Mouse (Mus musculus): Measurements from ENCODE around the gene Efna5. TPM values are rescaled to one million over a fixed set of nuclear protein-coding genes. Genes with fewer than 3 reads are reported as not detected.

Gene Efna5
- polyA plus RNA-seq, 1 experiment = 2.3 TPM

DNA sequence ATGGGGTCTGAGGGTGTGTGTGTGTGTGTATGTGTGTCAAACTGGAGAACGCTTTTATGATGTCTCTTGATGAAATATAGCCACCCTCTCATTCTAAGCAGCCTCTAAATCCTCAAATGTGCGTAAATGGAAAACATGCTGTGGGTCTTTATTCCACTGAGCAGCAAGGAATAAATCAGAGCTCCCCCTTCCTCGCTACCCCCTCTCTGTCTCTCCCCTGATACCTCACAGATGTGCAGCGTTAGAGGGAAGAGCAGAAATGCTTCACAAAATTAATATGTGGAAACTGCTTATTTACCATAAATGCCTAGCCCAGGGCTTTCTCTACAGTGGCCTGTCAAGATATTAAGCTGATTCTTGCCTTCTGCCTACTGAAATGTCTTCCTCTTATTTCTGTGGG is 313.1 kb downstream of the Efna5 start:
- Histone ChIP-seq H3K4me3 (replicated peaks; ENCODE audit: extremely low read depth, low read depth, low read length) (no peak overlapping the region), H3K4me1 (ENCODE audit: control insufficient read depth, insufficient read depth, low read length) (no peaks in the 10 kb centered on the region)
- TF ChIP-seq POLR2A (IDR thresholded peaks at IDR 0.05; ENCODE audit: borderline replicate concordance, extremely low read depth, low read depth, low read length) (no peak), CTCF (IDR thresholded peaks at IDR 0.05; ENCODE audit: insufficient read depth, low read length) (no peak)
- DNase-seq = no peak
- 86% methylated on average over 4 of the region's 4 CpGs for WGBS

DNA sequence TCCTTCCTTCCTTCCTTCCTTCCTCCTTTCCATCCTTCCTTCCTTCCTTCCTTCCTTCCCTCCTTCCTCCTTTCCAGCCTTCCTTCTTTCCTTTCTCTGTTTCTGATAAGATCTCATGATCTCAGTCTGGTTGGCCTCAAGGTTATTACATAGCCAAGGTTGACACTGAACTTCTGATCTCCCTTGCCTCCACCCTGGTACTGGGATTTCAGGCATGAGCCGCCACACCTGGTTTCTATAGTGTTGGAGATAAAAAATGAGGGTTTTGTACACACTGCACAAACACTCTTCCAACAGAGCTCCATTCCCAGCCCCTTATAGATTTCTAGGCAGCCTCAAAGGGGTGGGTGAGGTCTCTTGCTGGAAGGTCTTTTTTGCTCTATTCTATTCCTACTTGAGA is 315.5 kb downstream of the Efna5 start:
- Histone ChIP-seq H3K4me1 (ENCODE audit: control insufficient read depth, insufficient read depth, low read length) (no peaks in the 10 kb centered on the region), H3K4me3 (replicated peaks; ENCODE audit: extremely low read depth, low read depth, low read length) (no peak overlapping the region)
- WGBS = 80% methylated on average over 1 of the region's 1 CpGs
- TF ChIP-seq CTCF (IDR thresholded peaks at IDR 0.05; ENCODE audit: insufficient read depth, low read length) (no peak), POLR2A (IDR thresholded peaks at IDR 0.05; ENCODE audit: borderline replicate concordance, extremely low read depth, low read depth, low read length) (no peak)
- DNase-seq = no peak

DNA sequence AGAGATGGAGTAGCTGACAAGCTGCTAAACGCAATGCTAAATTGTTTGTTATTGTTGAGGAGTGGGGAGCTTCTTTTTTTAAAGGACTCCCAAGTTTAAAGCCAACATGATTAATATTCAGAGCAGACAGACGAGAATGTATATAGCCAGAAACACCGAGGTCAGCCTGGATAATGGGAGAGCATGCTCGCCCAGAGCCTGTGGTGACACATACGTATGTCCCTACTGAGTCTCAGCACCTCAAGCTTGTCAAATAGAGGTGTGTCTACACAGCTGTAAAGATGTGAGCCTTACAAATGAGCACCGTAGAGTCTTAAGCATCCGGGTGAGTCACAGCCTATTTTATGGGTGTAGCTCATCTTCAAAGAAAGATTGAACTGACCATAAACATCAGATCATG is 318.7 kb downstream of the Efna5 start:
- Histone ChIP-seq H3K4me1 (ENCODE audit: control insufficient read depth, insufficient read depth, low read length) (no peaks in the 10 kb centered on the region), H3K4me3 (replicated peaks; ENCODE audit: extremely low read depth, low read depth, low read length) (no peak overlapping the region)
- 51% methylated on average over 7 of the region's 7 CpGs for WGBS
- no peak for DNase-seq
- TF ChIP-seq POLR2A (IDR thresholded peaks at IDR 0.05; ENCODE audit: borderline replicate concordance, extremely low read depth, low read depth, low read length) = no peak
- TF ChIP-seq CTCF (IDR thresholded peaks at IDR 0.05; ENCODE audit: insufficient read depth, low read length) = no peak

DNA sequence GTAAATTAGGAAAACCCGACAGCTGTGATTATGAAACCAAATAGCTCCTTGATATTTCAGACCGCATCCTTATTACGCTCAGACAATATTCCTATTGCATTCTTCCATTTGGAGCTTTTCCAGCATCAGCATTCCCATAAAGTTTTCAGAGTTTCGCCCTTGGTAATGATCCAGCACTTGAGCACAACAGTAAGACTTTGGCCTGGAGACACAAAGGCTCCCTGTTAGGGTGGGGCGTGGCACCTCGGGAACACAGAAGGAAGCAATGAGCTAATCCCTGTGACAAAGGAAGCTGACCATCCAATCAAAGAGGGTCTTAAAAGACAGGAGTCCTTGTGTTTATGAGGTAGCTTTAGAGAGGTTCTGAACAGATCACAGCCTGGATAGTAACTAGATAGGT is 323.9 kb downstream of the Efna5 start:
- no peak overlapping the region for H3K4me3 ChIP-seq (replicated peaks; ENCODE audit: extremely low read depth, low read depth, low read length)
- 53% methylated on average over 6 of the region's 6 CpGs for WGBS
- no peaks in the 10 kb centered on the region for H3K4me1 ChIP-seq (ENCODE audit: control insufficient read depth, insufficient read depth, low read length)
- TF ChIP-seq POLR2A (IDR thresholded peaks at IDR 0.05; ENCODE audit: borderline replicate concordance, extremely low read depth, low read depth, low read length) (no peak), CTCF (IDR thresholded peaks at IDR 0.05; ENCODE audit: insufficient read depth, low read length) (no peak)
- DNase-seq = no peak
